Mouse (Mus musculus) myocyte (in vitro differentiated cells): ENCODE results near the gene Kctd21.

Experiments used
- CEBPB ChIP-seq: IDR thresholded peaks from 2 replicates; pipeline ENCODE4 v1.6.1; 2011; ENCODE audit warnings: mild to moderate bottlenecking, moderate library complexity; ENCODE audit not compliant: poor library complexity, insufficient read depth, severe bottlenecking
- E2F4 ChIP-seq: IDR thresholded peaks from one replicate; pipeline ENCODE4 v1.6.1; 2011; ENCODE audit warnings: mild to moderate bottlenecking, control low read depth, moderate library complexity; ENCODE audit not compliant: insufficient read depth
- MAX ChIP-seq: IDR thresholded peaks from one replicate; pipeline ENCODE4 v1.6.1; 2011; ENCODE audit warnings: low read depth, mild to moderate bottlenecking, control low read depth
- MYOD1 ChIP-seq, 3 experiments: IDR thresholded peaks; one replicate each; pipeline ENCODE4 v1.6.1; 2011; ENCODE audit warnings: control low read depth in 2 of 3, low read depth in 2 of 3, mild to moderate bottlenecking in 2 of 3, moderate library complexity in 1 of 3; ENCODE audit not compliant: insufficient read length in 2 of 3, control insufficient read depth in 1 of 3
- MYOG ChIP-seq, 3 experiments: IDR thresholded peaks; one replicate each; pipeline ENCODE4 v1.6.1; 2011; ENCODE audit warnings: control low read depth in 2 of 3, low read depth in 2 of 3, mild to moderate bottlenecking in 2 of 3; ENCODE audit not compliant: insufficient read length in 2 of 3, control insufficient read depth in 1 of 3, insufficient read depth in 1 of 3
- POLR2A ChIP-seq: IDR thresholded peaks from one replicate; pipeline ENCODE4 v1.6.1; 2011; ENCODE audit warnings: low read depth, mild to moderate bottlenecking, control low read depth, moderate library complexity; ENCODE audit not compliant: insufficient read length
- POLR2AphosphoS2 ChIP-seq: IDR thresholded peaks from one replicate; pipeline ENCODE4 v1.6.1; 2011; ENCODE audit warnings: low read depth, control low read depth; ENCODE audit not compliant: insufficient read length
- REST ChIP-seq: IDR thresholded peaks from one replicate; pipeline ENCODE4 v1.6.1; 2011; ENCODE audit warnings: mild to moderate bottlenecking, control low read depth, moderate library complexity; ENCODE audit not compliant: insufficient read depth, insufficient read length
- TCF12 ChIP-seq: IDR thresholded peaks from one replicate; pipeline ENCODE4 v1.6.1; 2011; ENCODE audit warnings: mild to moderate bottlenecking, control low read depth; ENCODE audit not compliant: poor library complexity, insufficient read depth, severe bottlenecking
- TCF3 ChIP-seq: IDR thresholded peaks from one replicate; pipeline ENCODE4 v1.6.1; 2011; ENCODE audit warnings: low read depth, control low read depth; ENCODE audit not compliant: insufficient read length
- USF1 ChIP-seq: IDR thresholded peaks from one replicate; pipeline ENCODE4 v1.6.1; 2011; ENCODE audit warnings: low read depth, mild to moderate bottlenecking, control low read depth, moderate library complexity

GRCm38 (mm10) chr7:97348836-97349235 lies 16.7 kb downstream of the Kctd21 start:
- no peak for TF ChIP-seq POLR2A
- TF ChIP-seq TCF12, result no peak
- no peak for TF ChIP-seq MYOD1 (IDR thresholded peaks at IDR 0.05; ENCODE audit: control insufficient read depth in 1 of 3, insufficient read length in 2 of 3, low read depth in 2 of 3)
- no peak for TF ChIP-seq E2F4
- TF ChIP-seq MAX, result no peak
- TF ChIP-seq CEBPB, result no peak
- no peak for TF ChIP-seq REST
- no peak for TF ChIP-seq USF1
- TF ChIP-seq MYOG (IDR thresholded peaks at IDR 0.05; ENCODE audit: control insufficient read depth in 1 of 3, insufficient read depth in 1 of 3, insufficient read length in 2 of 3, low read depth in 2 of 3), result no peak
- no peak for TF ChIP-seq POLR2AphosphoS2
- TF ChIP-seq TCF3, result no peak
